Mouse (Mus musculus) liver, embryonic 11.5 days (tissue): ENCODE data around the gene Ero1lb. TPM values are rescaled to one million over a fixed set of nuclear protein-coding genes. Genes with fewer than 3 reads are reported as not detected.
A peak's percentile ranks its signal among the peaks of the same experiment; 100 is the strongest.
"Not testable (repeated sequence)": the region's sequence is repeated elsewhere in the genome, so short reads cannot be mapped to it uniquely, and the experiment has no call there.

Source experiments
- ATAC-seq: fragments of 200-750 bp; cut with Nextera tagmentation; replicated peaks from 2 replicates; pipeline ENCODE4 v1.8.0; 2017; ENCODE audit warnings: moderate number of reproducible peaks, mild to moderate bottlenecking, moderate TSS enrichment, moderate library complexity; ENCODE audit not compliant: low FRiP score
- DNase-seq: peaks from one replicate; pipeline ENCODE4 v3.0.0-alpha.2; 2017; ENCODE audit warnings: low spot score
- H3K27ac ChIP-seq: fragments of 300-500 bp; sonication (generic); 2 replicates; pipeline ENCODE4 v1.5.1; 2014; ENCODE audit warnings: mild to moderate bottlenecking, low read depth, low read length, control low read depth
- H3K27me3 ChIP-seq: fragments of 300-500 bp; sonication (generic); replicated peaks from 2 replicates; pipeline ENCODE4 v1.6.1; 2014; ENCODE audit warnings: low read length, mixed read lengths; ENCODE audit not compliant: control insufficient read depth, insufficient read depth
- H3K36me3 ChIP-seq: fragments of 300-500 bp; sonication (generic); 2 replicates; pipeline ENCODE4 v1.6.1; 2014; ENCODE audit warnings: mild to moderate bottlenecking, low read length, moderate library complexity, mixed read lengths; ENCODE audit not compliant: control insufficient read depth, insufficient read depth
- H3K4me1 ChIP-seq: fragments of 300-500 bp; sonication (generic); replicated peaks from 2 replicates; pipeline ENCODE4 v1.6.1; 2014; ENCODE audit warnings: low read length, mixed read lengths; ENCODE audit not compliant: control insufficient read depth, insufficient read depth
- H3K4me2 ChIP-seq: fragments of 300-500 bp; sonication (generic); 2 replicates; pipeline ENCODE4 v1.6.1; 2014; ENCODE audit warnings: mild to moderate bottlenecking, control low read depth, moderate library complexity
- H3K4me3 ChIP-seq: fragments of 300-500 bp; sonication (generic); 2 replicates; pipeline ENCODE4 v1.5.1; 2014; ENCODE audit warnings: low read depth, low read length, control low read depth
- H3K9ac ChIP-seq: fragments of 300-500 bp; sonication (generic); 2 replicates; pipeline ENCODE4 v1.6.1; 2014; ENCODE audit warnings: low read depth, low read length, control low read depth
- H3K9me3 ChIP-seq: fragments of 300-500 bp; sonication (generic); 2 replicates; pipeline ENCODE4 v1.6.1; 2016; ENCODE audit warnings: low read length, inconsistent platforms, mixed read lengths; ENCODE audit not compliant: control insufficient read depth
- WGBS: fragments of 180-500 bp; shearing (Covaris S2); extraction: QIAGEN DNeasy Blood & Tissue Kit; methylation state at CpG from one replicate; pipeline ENCODE4 v1.1.7; 2014; 5-methylcytosine and 5-hydroxymethylcytosine counted together
- polyA plus RNA-seq: library from polyadenylated mRNA; unstranded; fragments of >200 nt; fragmentation: Nextera tagmentation; extraction: Ambion mirVana; gene quantifications from 2 replicates; pipeline ENCODE4 v1.2.1, GENCODE M21; 2014

Gene Ero1lb
- polyA plus RNA-seq, 1 experiment from 2014 or later, result 3.6 TPM

DNA sequence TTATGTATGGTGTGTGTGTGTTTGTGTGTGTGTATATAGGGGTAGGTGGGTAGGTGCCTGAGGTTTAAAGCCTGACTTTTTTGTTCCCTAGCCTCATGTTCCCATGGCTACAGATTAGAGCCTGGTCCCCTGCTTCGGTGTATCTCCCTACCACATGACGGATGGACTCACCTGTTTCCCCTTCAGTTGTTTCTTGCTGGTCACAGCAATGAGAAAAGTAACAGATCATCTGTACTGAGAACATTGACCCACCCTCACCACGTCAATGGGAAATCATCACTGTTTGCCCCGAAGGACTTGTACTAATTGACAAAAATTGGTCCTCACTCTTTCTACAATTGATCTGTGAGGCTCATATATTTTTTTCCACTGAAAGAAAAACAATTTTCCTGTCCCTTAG is 3.4 kb upstream of the Ero1lb start:
- Histone ChIP-seq H3K9me3 (no peaks in the 10 kb centered on the region), H3K27me3 (no peaks in the 10 kb centered on the region; the same call in 1 of the 2 replicates), H3K4me1 (no peaks in the 10 kb centered on the region), H3K4me3 (no peak overlapping the region), H3K4me2 (no peak overlapping the region), H3K9ac (no peak overlapping the region), H3K27ac (no peak overlapping the region), H3K36me3 (no peaks in the 10 kb centered on the region)
- DNase-seq (no peak), ATAC-seq (no peak)
- WGBS, result 80% methylated on average over 4 of the region's 4 CpGs

DNA sequence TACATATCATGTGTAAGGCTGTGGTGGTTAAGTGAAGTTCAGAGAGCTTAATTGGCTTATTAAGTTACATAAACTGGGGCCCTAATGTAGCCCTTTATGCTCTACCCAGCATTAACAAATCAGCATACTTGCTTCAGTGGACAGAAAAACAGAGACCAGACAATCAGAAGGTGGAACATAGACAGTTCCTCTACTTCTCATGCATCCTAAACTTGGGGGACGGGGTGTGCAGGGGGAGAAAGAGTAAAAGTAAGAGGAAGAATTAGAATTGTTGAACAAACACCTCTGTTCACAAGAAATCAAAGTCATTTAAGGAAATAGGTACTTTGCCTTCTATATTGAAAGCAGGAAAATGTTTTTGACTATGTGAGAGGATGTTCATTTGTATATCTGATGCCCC is 2.3 kb downstream of the Ero1lb start:
- no peak overlapping the region for H3K4me3 ChIP-seq
- 85% methylated on average over 1 of the region's 1 CpGs for WGBS
- H3K27ac ChIP-seq, result no peak overlapping the region
- no peak overlapping the region for H3K9ac ChIP-seq
- H3K9me3 ChIP-seq, result no peaks in the 10 kb centered on the region
- H3K4me2 ChIP-seq, result no peak overlapping the region
- H3K4me1 ChIP-seq, result no peaks in the 10 kb centered on the region
- H3K36me3 ChIP-seq, result no peaks in the 10 kb centered on the region
- no peak for ATAC-seq
- no peak for DNase-seq
- H3K27me3 ChIP-seq, result no peaks in the 10 kb centered on the region; the same call in 1 of the 2 replicates

DNA sequence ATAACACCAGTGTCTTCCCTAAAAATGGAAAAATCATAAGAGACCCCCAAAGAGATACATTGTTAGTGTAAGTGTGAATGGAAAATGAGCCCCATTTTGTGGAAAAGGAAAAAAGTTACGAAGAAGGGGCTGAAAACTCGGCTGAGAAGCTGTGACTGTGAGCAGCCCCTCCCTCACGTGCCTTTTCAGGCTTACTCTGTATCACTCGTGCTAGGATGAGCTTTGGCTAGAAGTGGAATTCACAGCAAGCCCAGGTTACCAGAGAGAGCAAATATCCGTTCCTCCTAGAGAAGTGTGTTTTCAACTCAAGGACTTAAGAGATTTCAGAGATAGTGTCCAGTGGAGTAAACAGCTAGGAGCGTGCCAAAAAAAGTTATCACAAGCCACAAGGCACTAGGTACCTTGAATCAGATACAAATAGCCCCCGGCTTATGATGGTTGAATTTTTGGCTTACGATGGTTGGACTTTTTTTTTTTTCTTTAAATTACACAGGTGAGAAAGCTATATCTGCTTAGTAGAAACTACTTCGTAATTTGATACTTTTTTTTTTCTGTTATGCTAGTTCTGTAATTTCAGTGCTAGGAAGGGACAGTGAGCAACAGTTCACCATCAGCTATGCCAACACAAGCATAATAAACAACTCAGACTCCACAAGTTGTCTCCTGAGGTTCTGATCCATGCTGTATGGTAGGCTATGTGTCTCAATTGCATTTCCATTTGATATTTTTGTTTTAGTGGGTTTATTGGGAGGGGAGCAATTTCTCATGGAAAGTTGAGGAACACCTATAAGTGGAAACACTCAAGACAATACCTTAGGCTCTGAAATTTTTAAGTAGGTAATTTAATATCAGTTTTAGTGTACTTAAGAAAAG is 3.2 kb downstream of the Ero1lb start:
- Histone ChIP-seq H3K4me2 (no peak overlapping the region), H3K4me1 (no peaks in the 10 kb centered on the region), H3K27ac (no peak overlapping the region), H3K9me3 (no peaks in the 10 kb centered on the region), H3K27me3 (no peaks in the 10 kb centered on the region; the same call in 1 of the 2 replicates), H3K4me3 (no peak overlapping the region), H3K36me3 (no peaks in the 10 kb centered on the region), H3K9ac (no peak overlapping the region)
- ATAC-seq, result no peak
- WGBS, result 53% methylated on average over 9 of the region's 9 CpGs
- no peak for DNase-seq

DNA sequence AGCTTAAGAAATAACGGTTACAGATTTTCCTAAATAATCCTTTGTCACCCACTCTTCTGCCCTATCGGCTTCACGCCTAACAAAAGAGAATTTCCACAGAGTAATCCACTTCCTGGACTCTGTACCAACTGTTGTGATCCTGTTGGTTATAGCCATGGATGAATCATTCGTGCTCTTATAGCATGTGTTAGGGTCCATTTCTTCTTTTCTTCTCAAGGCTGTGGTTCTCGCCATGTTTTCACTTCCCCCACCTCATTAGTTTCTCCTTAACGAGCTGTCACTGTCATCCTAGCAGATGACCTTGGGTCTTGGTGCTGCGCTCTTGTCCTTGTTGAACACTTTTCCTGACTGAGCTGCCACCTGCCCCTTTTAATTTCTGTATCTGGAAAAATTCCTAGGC is 4.1 kb downstream of the Ero1lb start:
- no peak for DNase-seq
- no peak overlapping the region for H3K4me2 ChIP-seq
- no peak for ATAC-seq
- no peak overlapping the region for H3K9ac ChIP-seq
- no peaks in the 10 kb centered on the region for H3K9me3 ChIP-seq
- no peak overlapping the region for H3K4me3 ChIP-seq
- H3K27me3 ChIP-seq, result no peaks in the 10 kb centered on the region; the same call in 1 of the 2 replicates
- no peaks in the 10 kb centered on the region for H3K4me1 ChIP-seq
- 72% methylated on average over 7 of the region's 7 CpGs for WGBS
- no peak overlapping the region for H3K27ac ChIP-seq
- no peaks in the 10 kb centered on the region for H3K36me3 ChIP-seq

DNA sequence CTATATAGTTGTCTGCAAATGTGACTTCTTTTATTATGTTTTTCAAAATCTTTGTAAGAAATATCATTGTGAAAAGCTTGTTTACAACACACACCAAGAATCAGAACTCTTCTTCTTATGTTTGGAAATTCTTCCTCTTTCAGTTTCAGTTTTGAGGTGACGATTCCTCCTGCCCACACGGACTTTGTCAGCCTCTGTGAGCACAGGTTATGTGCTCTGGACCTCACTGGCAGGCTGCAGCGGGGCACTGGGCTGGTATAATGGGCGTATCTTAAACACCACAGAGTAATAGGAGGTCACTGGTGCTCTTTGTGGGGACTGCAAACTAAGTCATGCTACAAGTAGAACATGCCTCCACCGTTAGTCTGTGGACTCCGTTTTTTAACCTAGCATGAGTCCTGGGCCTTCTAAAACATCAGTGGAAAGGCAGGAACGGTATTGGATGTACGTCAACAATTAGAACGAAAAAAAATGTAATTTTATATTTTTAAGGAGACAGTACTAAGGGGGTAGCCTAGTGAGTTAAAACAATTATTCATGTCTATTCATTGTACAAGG is 9.4 kb downstream of the Ero1lb start:
- H3K4me1 ChIP-seq, result no peaks in the 10 kb centered on the region
- no peak for DNase-seq
- ATAC-seq, result no peak
- H3K36me3 ChIP-seq, result no peaks in the 10 kb centered on the region
- H3K27me3 ChIP-seq, result no peaks in the 10 kb centered on the region
- WGBS, result 80% methylated on average over 9 of the region's 9 CpGs
- H3K27ac ChIP-seq, result no peak overlapping the region
- no peak overlapping the region for H3K9ac ChIP-seq
- H3K4me2 ChIP-seq, result no peak overlapping the region
- no peak overlapping the region for H3K4me3 ChIP-seq
- no peaks in the 10 kb centered on the region for H3K9me3 ChIP-seq

DNA sequence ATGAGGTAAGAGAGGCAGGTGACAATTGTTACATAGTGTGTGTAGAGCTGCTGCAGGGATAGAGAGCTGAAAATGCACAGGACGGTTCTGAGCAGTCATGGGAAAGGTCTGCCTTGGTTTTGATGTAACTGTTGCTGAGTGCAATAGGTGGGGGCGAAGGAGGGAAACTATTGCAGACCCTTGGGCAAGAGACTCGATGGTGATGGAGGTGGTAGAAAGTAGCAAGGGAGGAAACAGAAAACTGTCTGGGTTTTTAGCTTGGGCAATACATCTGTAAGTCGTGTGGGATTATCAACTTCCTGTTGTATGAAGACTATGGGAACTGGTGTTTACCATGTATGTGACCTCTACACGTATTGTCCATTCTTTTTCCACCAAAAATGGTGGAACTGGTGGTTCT is 12.5 kb downstream of the Ero1lb start:
- H3K27me3 ChIP-seq, result no peaks in the 10 kb centered on the region
- no peak overlapping the region for H3K27ac ChIP-seq
- 72% methylated on average over 5 of the region's 5 CpGs for WGBS
- no peaks in the 10 kb centered on the region for H3K36me3 ChIP-seq
- H3K4me3 ChIP-seq, result no peak overlapping the region
- no peak for DNase-seq
- H3K4me1 ChIP-seq, result no peaks in the 10 kb centered on the region
- H3K9me3 ChIP-seq, result no peaks in the 10 kb centered on the region
- no peak overlapping the region for H3K4me2 ChIP-seq
- H3K9ac ChIP-seq, result no peak overlapping the region
- ATAC-seq, result no peak

DNA sequence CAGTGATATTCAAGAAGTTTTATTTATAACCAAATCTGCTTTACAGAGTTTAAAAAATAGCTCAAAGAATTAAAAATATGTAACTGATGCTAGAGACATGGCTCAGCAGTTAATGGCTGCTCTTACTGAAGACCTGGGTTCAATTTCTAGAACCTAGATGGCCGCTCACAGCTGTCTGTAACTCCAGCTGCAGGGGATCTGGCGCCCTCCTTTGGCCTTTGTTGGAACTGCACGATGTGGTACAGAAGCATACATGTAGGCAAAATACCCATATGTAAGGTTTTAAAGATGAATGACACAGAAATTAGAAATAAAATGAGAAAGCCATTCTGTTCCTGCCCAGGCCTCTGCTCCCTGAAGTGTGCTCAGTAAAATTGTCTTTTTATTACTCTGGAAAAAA is 23.3 kb downstream of the Ero1lb start:
- Histone ChIP-seq H3K4me2 (no peak overlapping the region), H3K4me1 (no peaks in the 10 kb centered on the region), H3K9me3 (no peaks in the 10 kb centered on the region), H3K27ac (no peak overlapping the region), H3K9ac (no peak overlapping the region), H3K36me3 (no peaks in the 10 kb centered on the region), H3K4me3 (no peak overlapping the region), H3K27me3 (no peaks in the 10 kb centered on the region)
- DNase-seq (peak; percentile 59), ATAC-seq (peak; percentile 60; the same call in 1 of the 2 replicates)
- 5% methylated on average over 3 of the region's 3 CpGs for WGBS

DNA sequence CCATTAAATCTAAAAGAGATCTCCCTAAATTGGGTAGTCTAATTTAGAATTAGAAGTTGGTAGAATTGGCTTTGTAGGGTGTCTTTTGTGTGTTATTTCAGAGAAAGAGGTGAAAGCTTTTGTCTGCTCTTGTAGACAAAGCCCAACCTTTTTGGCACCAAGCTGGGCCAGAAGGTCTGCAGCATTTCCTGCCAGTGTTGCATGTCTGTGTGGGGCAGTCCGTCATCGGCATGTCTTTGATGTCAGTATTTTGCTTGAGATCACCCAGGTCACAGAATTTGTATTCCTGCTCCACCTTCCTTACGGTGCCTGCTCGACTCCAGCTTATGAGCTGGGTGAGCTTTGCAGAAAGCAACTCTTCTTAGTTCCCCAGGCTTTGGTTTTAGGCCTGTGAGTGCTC is 31.4 kb downstream of the Ero1lb start:
- not testable (repeated sequence) for H3K4me1 ChIP-seq, H3K27ac ChIP-seq, DNase-seq, H3K36me3 ChIP-seq, H3K9ac ChIP-seq, H3K27me3 ChIP-seq, H3K4me3 ChIP-seq, ATAC-seq, H3K4me2 ChIP-seq, H3K9me3 ChIP-seq
- 80% methylated on average over 3 of the region's 4 CpGs for WGBS

DNA sequence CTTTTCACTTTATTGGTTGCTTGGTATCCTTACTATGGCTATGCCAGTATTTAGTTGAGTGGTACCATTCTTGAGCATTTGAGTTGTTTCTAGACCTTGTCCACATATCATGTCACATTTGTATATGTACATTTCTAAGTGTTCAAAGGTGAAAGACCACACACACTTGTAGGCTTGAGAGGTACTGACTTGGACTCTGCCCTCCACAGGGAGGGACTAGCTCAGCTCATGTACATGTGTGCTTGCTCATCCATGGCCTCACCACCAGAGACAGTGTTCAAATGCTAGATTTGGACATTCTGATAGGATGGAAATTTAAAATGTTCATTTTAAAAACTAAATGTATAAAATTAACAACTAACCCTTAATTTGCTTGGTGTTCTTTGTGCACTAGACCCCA is 44.5 kb downstream of the Ero1lb start:
- H3K4me1 ChIP-seq, H3K9me3 ChIP-seq, DNase-seq, H3K4me2 ChIP-seq, H3K36me3 ChIP-seq, ATAC-seq, H3K27ac ChIP-seq, H3K4me3 ChIP-seq, H3K27me3 ChIP-seq, H3K9ac ChIP-seq: not testable (repeated sequence)
